Mouse (Mus musculus): ENCODE measurements around the gene Prex1.

GRCm38 (mm10) chr2:166750620-166751191 is 37.1 kb upstream of the Prex1 start:
- TF ChIP-seq CTCF (IDR thresholded peaks at IDR 0.05; ENCODE audit: control insufficient read depth, insufficient read depth, low read length) (no peak), POLR2A (IDR thresholded peaks at IDR 0.05; ENCODE audit: borderline replicate concordance, control insufficient read depth, low read depth, low read length) (no peak)

Data from bone marrow, adult 2 months (tissue).